Mouse (Mus musculus): ENCODE data around the gene Gm20696. TPM values are rescaled to one million over a fixed set of nuclear protein-coding genes. Genes with fewer than 3 reads are reported as not detected.

Gene Gm20696
- polyA plus RNA-seq, 1 experiment from 2014 or later: 1.7 TPM

GRCm38 (mm10) chr6:99470906-99471305, 195.7 kb downstream of the Gm20696 start:
- H3K27me3 ChIP-seq (replicated peaks): no peaks in the 10 kb centered on the region
- H3K4me1 ChIP-seq: peaks cover 40% of the 10 kb centered on the region
- H3K27ac ChIP-seq (replicated peaks): no peak overlapping the region
- no peak overlapping the region for H3K9ac ChIP-seq
- 64% methylated on average over 5 of the region's 5 CpGs for WGBS
- no peak overlapping the region for H3K4me3 ChIP-seq
- no peaks in the 10 kb centered on the region for H3K36me3 ChIP-seq
- no peak for ATAC-seq (ENCODE audit: extremely low read depth, insufficient number of reproducible peaks, low FRiP score, low TSS enrichment)
- H3K4me2 ChIP-seq: no peak overlapping the region
- no peaks in the 10 kb centered on the region for H3K9me3 ChIP-seq

GRCm38 (mm10) chr6:99469134-99469834, 197.3 kb downstream of the Gm20696 start:
- Histone ChIP-seq H3K27me3 (replicated peaks) (no peaks in the 10 kb centered on the region), H3K9me3 (no peaks in the 10 kb centered on the region), H3K9ac (no peak overlapping the region), H3K4me1 (peaks cover 49% of the 10 kb centered on the region), H3K36me3 (0 out of 2 replicates have a peak, but pooled peaks cover 6% of the 10 kb centered on the region), H3K4me2 (no peak overlapping the region), H3K4me3 (no peak overlapping the region), H3K27ac (replicated peaks) (no peak overlapping the region)
- ATAC-seq (ENCODE audit: extremely low read depth, insufficient number of reproducible peaks, low FRiP score, low TSS enrichment): no peak
- 82% methylated on average over 12 of the region's 12 CpGs for WGBS

- ATAC-seq (ENCODE audit: extremely low read depth, insufficient number of reproducible peaks, low FRiP score, low TSS enrichment): no peak
Observed at GRCm38 (mm10) chr6:99467831-99468230, 198.8 kb downstream of the Gm20696 start.

GRCm38 (mm10) chr6:99467109-99467508, 199.5 kb downstream of the Gm20696 start:
- no peak overlapping the region for H3K4me2 ChIP-seq
- no peak for ATAC-seq (ENCODE audit: extremely low read depth, insufficient number of reproducible peaks, low FRiP score, low TSS enrichment)
- H3K36me3 ChIP-seq: 0 out of 2 replicates have a peak, but pooled peaks cover 6% of the 10 kb centered on the region
- H3K4me1 ChIP-seq: peaks cover 46% of the 10 kb centered on the region
- H3K9me3 ChIP-seq: no peaks in the 10 kb centered on the region
- H3K27ac ChIP-seq (replicated peaks): no peak overlapping the region
- 39% methylated on average over 8 of the region's 8 CpGs for WGBS
- no peak overlapping the region for H3K4me3 ChIP-seq
- no peaks in the 10 kb centered on the region for H3K27me3 ChIP-seq (replicated peaks)
- H3K9ac ChIP-seq: no peak overlapping the region

More at GRCm38 (mm10) chr6:99467831-99468230, 198.8 kb downstream of the Gm20696 start:
- Histone ChIP-seq H3K4me3 (no peak overlapping the region), H3K9ac (no peak overlapping the region), H3K9me3 (no peaks in the 10 kb centered on the region), H3K27ac (replicated peaks) (no peak overlapping the region), H3K27me3 (replicated peaks) (no peaks in the 10 kb centered on the region), H3K36me3 (0 out of 2 replicates have a peak, but pooled peaks cover 6% of the 10 kb centered on the region), H3K4me2 (no peak overlapping the region), H3K4me1 (peaks cover 46% of the 10 kb centered on the region)
- WGBS: 57% methylated on average over 3 of the region's 3 CpGs

- no peaks in the 10 kb centered on the region for H3K27me3 ChIP-seq (replicated peaks)
- H3K4me2 ChIP-seq: no peak overlapping the region
- WGBS: 57% methylated on average over 8 of the region's 8 CpGs
- H3K4me1 ChIP-seq: peaks cover 46% of the 10 kb centered on the region
- 0 out of 2 replicates have a peak, but pooled peaks cover 6% of the 10 kb centered on the region for H3K36me3 ChIP-seq
- H3K27ac ChIP-seq (replicated peaks): no peak overlapping the region
- ATAC-seq (ENCODE audit: extremely low read depth, insufficient number of reproducible peaks, low FRiP score, low TSS enrichment): no peak
- H3K9ac ChIP-seq: no peak overlapping the region
- H3K4me3 ChIP-seq: no peak overlapping the region
- no peaks in the 10 kb centered on the region for H3K9me3 ChIP-seq
Observed at GRCm38 (mm10) chr6:99466354-99466753, 200.2 kb downstream of the Gm20696 start.

- Histone ChIP-seq H3K4me1 (peaks cover 34% of the 10 kb centered on the region), H3K36me3 (0 out of 2 replicates have a peak, but pooled peaks cover 6% of the 10 kb centered on the region), H3K4me2 (no peak overlapping the region), H3K4me3 (no peak overlapping the region), H3K9me3 (no peaks in the 10 kb centered on the region), H3K27ac (replicated peaks) (no peak overlapping the region), H3K9ac (no peak overlapping the region), H3K27me3 (replicated peaks) (no peaks in the 10 kb centered on the region)
- 81% methylated on average over 4 of the region's 4 CpGs for WGBS
- ATAC-seq (ENCODE audit: extremely low read depth, insufficient number of reproducible peaks, low FRiP score, low TSS enrichment): no peak
Observed at GRCm38 (mm10) chr6:99464449-99464848, 202.1 kb downstream of the Gm20696 start.

GRCm38 (mm10) chr6:99463906-99464305, 202.7 kb downstream of the Gm20696 start:
- 90% methylated on average over 7 of the region's 7 CpGs for WGBS
- Histone ChIP-seq H3K4me3 (no peak overlapping the region), H3K27me3 (replicated peaks) (no peaks in the 10 kb centered on the region), H3K9ac (no peak overlapping the region), H3K4me1 (peaks cover 34% of the 10 kb centered on the region), H3K27ac (replicated peaks) (no peak overlapping the region), H3K4me2 (no peak overlapping the region), H3K9me3 (no peaks in the 10 kb centered on the region), H3K36me3 (0 out of 2 replicates have a peak, but pooled peaks cover 6% of the 10 kb centered on the region)
- no peak for ATAC-seq (ENCODE audit: extremely low read depth, insufficient number of reproducible peaks, low FRiP score, low TSS enrichment)

GRCm38 (mm10) chr6:99458775-99459174, 207.8 kb downstream of the Gm20696 start:
- no peaks in the 10 kb centered on the region for H3K27me3 ChIP-seq (replicated peaks)
- WGBS: 83% methylated on average over 4 of the region's 4 CpGs
- ATAC-seq (ENCODE audit: extremely low read depth, insufficient number of reproducible peaks, low FRiP score, low TSS enrichment): no peak
- no peak overlapping the region for H3K9ac ChIP-seq
- H3K9me3 ChIP-seq: no peaks in the 10 kb centered on the region
- 0 out of 2 replicates have a peak, but pooled peaks cover 1% of the 10 kb centered on the region for H3K4me1 ChIP-seq
- H3K4me2 ChIP-seq: no peak overlapping the region
- H3K4me3 ChIP-seq: no peak overlapping the region
- peaks cover 13% of the 10 kb centered on the region for H3K36me3 ChIP-seq
- H3K27ac ChIP-seq (replicated peaks): no peak overlapping the region

GRCm38 (mm10) chr6:99453763-99454520, 212.7 kb downstream of the Gm20696 start:
- Histone ChIP-seq H3K9ac (no peak overlapping the region), H3K27me3 (replicated peaks) (no peaks in the 10 kb centered on the region), H3K4me2 (no peak overlapping the region), H3K9me3 (no peaks in the 10 kb centered on the region), H3K36me3 (peaks cover 13% of the 10 kb centered on the region), H3K27ac (replicated peaks) (no peak overlapping the region), H3K4me3 (no peak overlapping the region), H3K4me1 (peaks cover 40% of the 10 kb centered on the region)
- WGBS: 90% methylated on average over 7 of the region's 7 CpGs
- no peak for ATAC-seq (ENCODE audit: extremely low read depth, insufficient number of reproducible peaks, low FRiP score, low TSS enrichment)

- WGBS: 49% methylated on average over 2 of the region's 2 CpGs
- H3K27ac ChIP-seq (replicated peaks): peak overlapping the region; percentile 67; the same call in 1 of the 2 replicates
- peaks cover 40% of the 10 kb centered on the region for H3K4me1 ChIP-seq
- H3K36me3 ChIP-seq: peaks cover 13% of the 10 kb centered on the region
- H3K4me3 ChIP-seq: no peak overlapping the region
- H3K9me3 ChIP-seq: no peaks in the 10 kb centered on the region
- no peaks in the 10 kb centered on the region for H3K27me3 ChIP-seq (replicated peaks)
- no peak for ATAC-seq (ENCODE audit: extremely low read depth, insufficient number of reproducible peaks, low FRiP score, low TSS enrichment)
- H3K4me2 ChIP-seq: no peak overlapping the region
- H3K9ac ChIP-seq: no peak overlapping the region
Observed at GRCm38 (mm10) chr6:99452638-99453185, 213.9 kb downstream of the Gm20696 start.

- H3K4me3 ChIP-seq: no peak overlapping the region
- peak overlapping the region; percentile 33 for H3K4me2 ChIP-seq
- no peaks in the 10 kb centered on the region for H3K9me3 ChIP-seq
- peak overlapping the region; percentile 67 for H3K27ac ChIP-seq (replicated peaks)
- WGBS: 19% methylated on average over 11 of the region's 11 CpGs
- H3K4me1 ChIP-seq: peaks cover 40% of the 10 kb centered on the region
- H3K36me3 ChIP-seq: peaks cover 13% of the 10 kb centered on the region
- ATAC-seq (ENCODE audit: extremely low read depth, insufficient number of reproducible peaks, low FRiP score, low TSS enrichment): no peak
- H3K27me3 ChIP-seq (replicated peaks): no peaks in the 10 kb centered on the region
- no peak overlapping the region for H3K9ac ChIP-seq
Observed at GRCm38 (mm10) chr6:99451479-99451878, 215.1 kb downstream of the Gm20696 start.

Measured in heart, embryonic 13.5 days (tissue).